11 mouse cellular contexts compared by ENCODE assay signal in genomic region chr19:53014910-53015710, GRCm38 (mm10). TPM values are rescaled to one million over a fixed set of nuclear protein-coding genes. Genes with fewer than 3 reads are reported as not detected.
A peak's percentile ranks its signal among the peaks of the same experiment; 100 is the strongest.
DNase-seq lines count a peak whose midpoint lies in the region; ATAC-seq lines count a peak whose summit lies in the region.
"Had no signal": no experiment of that assay in that cellular context is flagged by ENCODE, and none has a peak within 500 bp of the region (broad histone marks: within the 10 kb centered on the region; RNA-seq: fewer than 3 reads in every experiment).

No protein-coding gene starts in this region.

- ATAC-seq in kidney, embryonic 14.5 days (ENCODE audit: low FRiP score, low TSS enrichment), result peak; percentile 48; the same call in 1 of the 2 replicates
- ATAC-seq in embryonic facial prominence, embryonic 14.5 days (ENCODE audit: low read depth), result no peak
- ATAC-seq in megakaryocyte progenitor cell, adult 5-6 weeks (replicated peaks; ENCODE audit: poor library complexity), result no peak

- no peaks in the 10 kb centered on the region for H3K27me3 ChIP-seq in kidney, embryonic 14.5 days (ENCODE audit: control insufficient read depth, insufficient read depth, low read length)
- H3K27me3 ChIP-seq in embryonic facial prominence, embryonic 14.5 days (replicated peaks; ENCODE audit: control insufficient read depth, insufficient read depth, low read length), result no peaks in the 10 kb centered on the region
- H3K27me3 ChIP-seq in midbrain, embryonic 10.5 days (ENCODE audit: low read depth, poor library complexity, severe bottlenecking), result no peaks in the 10 kb centered on the region
- H3K27me3 ChIP-seq: megakaryocyte, embryonic 14.5 days had no signal

- peaks cover 6% of the 10 kb centered on the region; the same call in 1 of the 2 replicates for H3K4me1 ChIP-seq in kidney, embryonic 14.5 days (ENCODE audit: control insufficient read depth, insufficient read depth, low read length)
- peaks cover 24% of the 10 kb centered on the region for H3K4me1 ChIP-seq in embryonic facial prominence, embryonic 14.5 days (ENCODE audit: control insufficient read depth, insufficient read depth, low read length)
- H3K4me1 ChIP-seq in midbrain, embryonic 10.5 days, result peaks cover 12% of the 10 kb centered on the region

- H3K27ac ChIP-seq in kidney, embryonic 14.5 days (ENCODE audit: low read depth, low read length), result no peak overlapping the region
- no peak overlapping the region for H3K27ac ChIP-seq in embryonic facial prominence, embryonic 14.5 days (replicated peaks; ENCODE audit: low read depth, low read length)
- H3K27ac ChIP-seq in midbrain, embryonic 10.5 days (replicated peaks), result peak overlapping the region; percentile 57

- no peak overlapping the region for H3K4me3 ChIP-seq in kidney, embryonic 14.5 days (ENCODE audit: low read length)
- H3K4me3 ChIP-seq in embryonic facial prominence, embryonic 14.5 days (ENCODE audit: low read depth, low read length), result no peak overlapping the region
- H3K4me3 ChIP-seq in midbrain, embryonic 10.5 days, result no peak overlapping the region
- H3K4me3 ChIP-seq: megakaryocyte, embryonic 14.5 days had no signal

- H3K9ac ChIP-seq in kidney, embryonic 14.5 days (ENCODE audit: low read depth, low read length), result peak overlapping the region; percentile 31; the same call in 1 of the 2 replicates
- H3K9ac ChIP-seq in embryonic facial prominence, embryonic 14.5 days (ENCODE audit: low read depth, low read length), result no peak overlapping the region

- 58% methylated on average over 21 of the region's 21 CpGs for WGBS in kidney, embryonic 14.5 days
- WGBS in embryonic facial prominence, embryonic 14.5 days, result 63% methylated on average over 21 of the region's 21 CpGs
- WGBS in midbrain, embryonic 10.5 days, result 69% methylated on average over 21 of the region's 21 CpGs

- peaks cover 25% of the 10 kb centered on the region for H3K36me3 ChIP-seq in kidney, embryonic 14.5 days (ENCODE audit: control insufficient read depth, insufficient read depth, low read length)
- peaks cover 9% of the 10 kb centered on the region for H3K36me3 ChIP-seq in embryonic facial prominence, embryonic 14.5 days (ENCODE audit: control insufficient read depth, insufficient read depth, low read length)
- H3K36me3 ChIP-seq in midbrain, embryonic 10.5 days, result peaks cover 59% of the 10 kb centered on the region

- DNase-seq in kidney, postnatal 36 days, result no peak
- DNase-seq in ZHBTc4 (ENCODE audit: low read depth, low spot score), result peak; percentile 54
- peak; percentile 42 for DNase-seq in embryonic facial prominence, embryonic 14.5 days (ENCODE audit: low spot score)
- DNase-seq in midbrain, embryonic 10.5 days (ENCODE audit: low spot score), result no peak
- DNase-seq in ovary, adult 18-20 months (ENCODE audit: low spot score), result no peak
- DNase-seq: cerebellum, adult 2 months; kidney, adult 11 months; thymus, adult 18-20 months had no signal

- H3K9me3 ChIP-seq in kidney, embryonic 14.5 days (ENCODE audit: control insufficient read depth, low read length), result no peaks in the 10 kb centered on the region
- H3K9me3 ChIP-seq in embryonic facial prominence, embryonic 14.5 days (ENCODE audit: control insufficient read depth, low read length), result no peaks in the 10 kb centered on the region
- H3K9me3 ChIP-seq in midbrain, embryonic 10.5 days (replicated peaks), result no peaks in the 10 kb centered on the region
- H3K9me3 ChIP-seq: megakaryocyte, embryonic 14.5 days had no signal

- no peak overlapping the region for H3K4me2 ChIP-seq in kidney, embryonic 14.5 days (replicated peaks; ENCODE audit: low read depth, low read length)
- no peak overlapping the region for H3K4me2 ChIP-seq in embryonic facial prominence, embryonic 14.5 days (ENCODE audit: low read depth, low read length)

RNA-seq across cellular contexts. Expression of gene Xpnpep1, which starts 24.9 kb away (rescaled TPM):
- polyA plus RNA-seq in kidney, embryonic 14.5 days (2014; fragmentation: Nextera tagmentation; extraction: Ambion mirVana), result 153 and 164 TPM in 2 replicates
- polyA plus RNA-seq in embryonic facial prominence, embryonic 14.5 days (2014; fragmentation: Nextera tagmentation; extraction: Ambion mirVana), result 148 and 169 TPM in 2 replicates
- polyA plus RNA-seq in midbrain, embryonic 10.5 days (2016; fragmentation: Nextera tagmentation; extraction: Ambion mirVana), result 147 and 150 TPM in 2 replicates
- 55.6 and 57.3 TPM in 2 replicates for total RNA-seq in megakaryocyte progenitor cell, adult 5-6 weeks (2015)
- total RNA-seq in megakaryocyte progenitor cell, adult 5-6 weeks (2017), result 46.9 and 62.8 TPM in 2 replicates

Comparison
In these comparisons a context has a peak if more than half of its experiments do, and no peak if none do; other contexts are left out.
1. DNase-seq: peak in ZHBTc4 (single experiment) and embryonic facial prominence, embryonic 14.5 days (single experiment); none in kidney, postnatal 36 days (0 of 2), midbrain, embryonic 10.5 days (single experiment) and ovary, adult 18-20 months (single experiment).